Mouse (Mus musculus): Measurements from ENCODE around the gene Ptch2.

DNA sequence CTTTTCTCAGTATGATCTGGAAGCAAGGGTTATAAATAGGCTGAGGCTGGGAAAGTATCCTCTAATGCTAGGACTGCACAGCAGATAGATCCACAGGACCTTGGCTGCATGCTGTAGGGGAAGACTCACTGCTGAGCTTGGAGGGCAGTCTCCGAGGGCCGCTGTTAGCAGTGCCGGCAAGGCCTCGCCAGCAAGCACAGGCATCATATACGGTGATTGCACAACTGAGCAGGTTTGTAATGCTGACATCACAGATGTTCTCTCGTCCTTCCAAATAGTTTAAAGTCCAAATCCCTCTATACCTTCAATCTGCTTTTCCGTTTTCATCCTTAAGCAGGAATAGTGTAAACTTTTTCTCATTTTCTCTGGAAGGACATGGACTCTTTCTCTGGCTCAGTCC lies 27.8 kb upstream of the Ptch2 start:
- TF ChIP-seq CTCF (IDR thresholded peaks at IDR 0.05; ENCODE audit: control insufficient read depth, insufficient read depth, insufficient replicate concordance, low read depth, low read length) (no peak), POLR2A (IDR thresholded peaks at IDR 0.05; ENCODE audit: control insufficient read depth, low read depth, low read length) (no peak)

Measured in testis, adult 2 months (tissue).